Mouse (Mus musculus): Measurements from ENCODE around the gene C2cd3.
A peak's percentile ranks its signal among the peaks of the same experiment; 100 is the strongest.
"Not testable (repeated sequence)": the region's sequence is repeated elsewhere in the genome, so short reads cannot be mapped to it uniquely, and the experiment has no call there.

C2cd3 gene

GRCm38 (mm10) chr7:100471407-100471797 lies 99.4 kb downstream of the C2cd3 start:
- DNase-seq (ENCODE audit: low spot score) = no peak

DNA sequence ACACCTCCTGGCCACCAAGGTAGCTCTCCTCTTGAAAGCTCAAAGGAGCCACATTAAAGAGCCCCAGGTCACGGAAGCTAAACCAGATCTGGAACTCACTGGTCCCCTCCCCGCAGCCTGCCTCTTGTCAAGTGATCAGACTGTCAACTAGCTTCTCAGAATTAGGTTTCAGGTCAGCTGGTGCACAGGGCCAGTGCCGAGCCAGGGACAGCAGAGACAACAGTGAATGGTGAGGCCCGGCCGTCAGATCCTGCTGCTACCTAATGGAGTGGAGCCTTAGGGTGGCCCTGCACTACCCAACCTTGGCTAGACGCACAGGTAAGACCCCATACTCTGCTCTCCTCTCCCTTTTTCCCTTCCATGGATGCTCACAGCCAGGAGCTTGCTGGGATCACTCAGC lies 100.7 kb downstream of the C2cd3 start, which contains the start of gene Ucp3:
Ucp3 (plus strand) TSS at position 214 of the 400 bp plus-strand sequence.
- no peak for DNase-seq (ENCODE audit: low spot score)

DNA sequence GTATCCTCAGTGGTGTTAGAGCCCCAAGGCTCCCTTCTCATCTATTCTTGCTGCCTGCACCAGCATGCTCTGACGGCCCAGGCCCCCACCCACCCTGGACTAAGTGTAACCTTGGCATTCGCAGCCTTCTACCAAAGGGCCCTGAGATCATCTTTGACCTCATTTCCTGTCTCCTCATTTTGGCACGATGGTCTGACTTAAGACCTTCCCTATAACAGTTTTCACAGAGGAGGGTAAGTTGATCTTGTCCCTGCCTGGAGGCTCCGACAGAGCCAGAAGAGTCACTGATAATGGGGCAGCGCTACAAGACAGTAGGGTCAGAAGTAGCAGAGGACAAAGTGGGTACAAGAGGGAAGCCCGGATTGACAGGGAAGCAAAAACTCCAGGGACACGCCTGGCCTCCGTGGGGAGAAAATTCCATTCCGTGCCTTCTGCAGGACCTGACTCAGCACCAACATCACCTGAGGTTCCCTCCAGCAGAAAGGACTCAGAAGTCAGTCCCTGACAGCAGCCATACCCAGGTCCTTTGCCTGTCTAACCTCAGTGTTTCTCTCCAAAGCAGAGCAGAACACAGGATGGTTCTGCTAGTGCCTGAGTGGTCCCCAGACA lies 101.9 kb downstream of the C2cd3 start:
- DNase-seq (ENCODE audit: low spot score) = no peak

DNA sequence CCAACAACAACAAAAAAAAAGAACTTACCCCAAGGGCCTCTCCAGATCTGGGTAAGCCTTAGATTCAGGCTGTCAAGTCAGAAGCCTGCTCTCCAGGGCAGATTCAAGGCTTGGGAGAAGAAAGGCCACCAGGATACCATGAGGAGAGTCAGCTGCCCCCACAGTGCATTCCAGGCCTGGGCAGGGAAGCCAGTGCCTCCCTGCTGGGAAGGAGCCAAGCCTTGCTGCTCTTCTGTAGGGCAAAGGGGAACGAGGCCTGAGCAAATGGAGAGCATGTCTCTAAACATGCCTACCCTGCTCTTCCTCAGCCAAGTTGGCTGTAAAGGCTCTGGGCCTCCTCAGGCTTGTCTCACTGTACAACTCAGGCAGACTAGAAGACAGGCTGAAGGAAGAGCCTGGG lies 102.6 kb downstream of the C2cd3 start:
- DNase-seq (ENCODE audit: low spot score) = peak; percentile 76

DNA sequence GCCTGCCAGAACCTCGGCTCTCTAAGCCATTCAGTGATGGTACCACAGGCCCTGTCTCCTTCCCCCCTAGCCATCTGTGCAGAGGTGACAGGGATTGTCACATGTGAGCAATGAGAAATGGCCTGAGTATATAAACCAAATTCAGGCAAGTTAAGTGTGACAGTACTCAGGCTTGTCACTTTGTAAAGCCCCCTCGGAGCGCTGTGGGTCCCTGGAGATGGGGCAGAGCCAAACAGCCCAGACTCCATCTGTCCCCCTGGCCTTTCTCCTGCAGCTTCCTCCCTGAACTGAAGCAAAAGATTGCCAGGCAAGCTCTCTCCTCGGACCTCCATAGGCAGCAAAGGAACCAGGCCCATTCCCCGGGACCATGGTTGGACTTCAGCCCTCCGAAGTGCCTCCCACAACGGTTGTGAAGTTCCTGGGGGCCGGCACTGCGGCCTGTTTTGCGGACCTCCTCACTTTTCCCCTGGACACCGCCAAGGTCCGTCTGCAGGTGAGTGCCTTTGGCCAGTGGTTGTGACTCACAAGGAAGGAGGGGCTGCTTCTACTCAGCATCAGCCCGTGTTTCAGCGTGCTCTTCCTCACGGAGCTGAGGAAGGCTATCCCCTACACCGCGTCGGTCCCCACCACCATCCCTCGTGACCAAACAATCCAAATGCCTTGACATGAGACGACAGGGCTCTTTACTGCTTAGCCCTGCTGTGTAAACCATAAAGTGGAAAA lies 107.2 kb downstream of the C2cd3 start:
- no peak for DNase-seq (ENCODE audit: low spot score)

- peak; percentile 48 for DNase-seq (ENCODE audit: low spot score)
Measured at GRCm38 (mm10) chr7:100479823-100480164, 107.8 kb downstream of the C2cd3 start.

GRCm38 (mm10) chr7:100480175-100480574 lies 108.1 kb downstream of the C2cd3 start:
- no peak for DNase-seq (ENCODE audit: low spot score)

GRCm38 (mm10) chr7:100482046-100482445 lies 110.0 kb downstream of the C2cd3 start:
- not testable (repeated sequence) for DNase-seq (ENCODE audit: low spot score)

DNA sequence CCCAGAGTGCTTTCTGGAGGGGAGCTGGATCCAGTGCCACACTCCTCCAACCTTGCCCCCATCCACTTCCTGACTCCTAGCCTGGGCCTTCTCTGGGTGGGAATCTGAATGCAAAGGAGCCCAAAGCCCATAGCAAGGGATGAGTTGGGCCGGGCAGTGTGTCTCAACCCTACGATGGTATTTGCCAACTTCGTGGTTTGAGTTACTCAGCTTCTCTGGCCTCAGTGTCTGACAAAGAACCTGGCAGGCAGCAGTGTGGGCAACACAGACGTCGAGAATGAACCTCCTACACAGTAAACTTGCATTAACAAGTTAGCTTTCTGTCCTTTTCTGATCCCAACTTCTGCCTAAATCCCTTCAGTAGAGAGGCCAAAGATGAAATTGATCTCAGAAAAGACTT lies 112.5 kb downstream of the C2cd3 start:
- DNase-seq (ENCODE audit: low spot score) = no peak

GRCm38 (mm10) chr7:100487301-100487700 lies 115.3 kb downstream of the C2cd3 start:
- no peak for DNase-seq (ENCODE audit: low spot score)

- no peak for DNase-seq (ENCODE audit: low spot score)
Measured at GRCm38 (mm10) chr7:100488474-100489048, 116.5 kb downstream of the C2cd3 start.

- DNase-seq (ENCODE audit: low spot score) = peak; percentile 78
Measured at GRCm38 (mm10) chr7:100492391-100493116, 120.5 kb downstream of the C2cd3 start.

- DNase-seq (ENCODE audit: low spot score) = peak; percentile 93
Measured at GRCm38 (mm10) chr7:100493117-100493483, 121.1 kb downstream of the C2cd3 start, which contains the start of gene Ucp2. TSS of gene Ucp2 (plus strand) at chr7:100493337.

- peak; percentile 51 for DNase-seq (ENCODE audit: low spot score)
Measured at GRCm38 (mm10) chr7:100493484-100494414, 121.7 kb downstream of the C2cd3 start.

- DNase-seq (ENCODE audit: low spot score) = no peak
Measured at GRCm38 (mm10) chr7:100494415-100494831, 122.4 kb downstream of the C2cd3 start.

DNA sequence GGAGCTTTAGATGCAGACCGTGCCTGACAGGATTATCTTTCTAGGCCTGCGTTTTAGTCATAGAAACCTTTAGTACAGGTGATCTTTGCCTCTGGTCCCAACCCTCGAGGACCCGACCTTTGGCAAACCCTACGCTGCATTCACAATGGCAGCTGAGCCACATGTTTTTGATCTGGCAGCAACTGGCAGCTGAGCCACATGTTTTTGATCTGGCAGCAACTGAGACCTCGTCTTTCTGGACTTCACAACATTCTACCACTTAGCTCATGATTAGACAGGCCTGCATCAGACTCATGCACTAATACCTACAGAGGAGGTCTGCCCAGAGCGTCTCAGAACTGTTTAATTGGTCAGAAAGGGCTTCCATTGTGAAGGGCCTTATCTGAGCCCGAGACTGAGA lies 123.0 kb downstream of the C2cd3 start:
- no peak for DNase-seq (ENCODE audit: low spot score)

GRCm38 (mm10) chr7:100495581-100496251 lies 123.7 kb downstream of the C2cd3 start:
- peak; percentile 81 for DNase-seq (ENCODE audit: low spot score)

DNA sequence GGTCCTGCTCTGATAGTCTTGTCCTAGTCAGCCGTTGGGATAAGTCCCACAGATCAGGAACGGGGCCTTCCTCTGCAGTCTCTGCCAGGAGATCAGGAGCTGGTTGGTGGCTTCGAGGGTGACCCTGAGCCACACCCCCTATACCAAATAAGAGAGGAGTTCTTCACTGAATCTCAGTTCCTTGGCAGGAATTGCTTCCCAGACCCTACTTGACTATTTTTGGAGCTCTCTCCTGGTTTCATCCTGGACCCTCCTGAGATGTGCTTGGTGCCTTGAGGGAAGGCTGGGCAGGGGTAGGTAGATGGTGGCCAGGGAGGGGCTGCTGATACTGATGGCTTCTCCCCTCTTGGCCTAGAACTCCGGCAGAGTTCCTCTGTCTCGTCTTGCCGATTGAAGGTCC lies 124.3 kb downstream of the C2cd3 start:
- DNase-seq (ENCODE audit: low spot score) = no peak

DNA sequence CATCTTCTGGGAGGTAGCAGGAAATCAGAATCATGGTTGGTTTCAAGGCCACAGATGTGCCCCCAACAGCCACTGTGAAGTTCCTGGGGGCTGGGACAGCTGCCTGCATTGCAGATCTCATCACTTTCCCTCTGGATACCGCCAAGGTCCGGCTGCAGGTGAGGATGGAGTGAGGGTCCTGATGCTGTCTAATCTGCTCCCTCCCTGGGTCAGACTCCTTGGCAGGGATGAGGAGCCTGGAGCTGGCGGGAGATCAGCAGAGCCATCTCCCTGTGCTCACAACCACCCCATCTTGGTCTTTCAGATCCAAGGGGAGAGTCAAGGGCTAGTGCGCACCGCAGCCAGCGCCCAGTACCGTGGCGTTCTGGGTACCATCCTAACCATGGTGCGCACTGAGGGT lies 124.8 kb downstream of the C2cd3 start:
- DNase-seq (ENCODE audit: low spot score) = no peak

DNA sequence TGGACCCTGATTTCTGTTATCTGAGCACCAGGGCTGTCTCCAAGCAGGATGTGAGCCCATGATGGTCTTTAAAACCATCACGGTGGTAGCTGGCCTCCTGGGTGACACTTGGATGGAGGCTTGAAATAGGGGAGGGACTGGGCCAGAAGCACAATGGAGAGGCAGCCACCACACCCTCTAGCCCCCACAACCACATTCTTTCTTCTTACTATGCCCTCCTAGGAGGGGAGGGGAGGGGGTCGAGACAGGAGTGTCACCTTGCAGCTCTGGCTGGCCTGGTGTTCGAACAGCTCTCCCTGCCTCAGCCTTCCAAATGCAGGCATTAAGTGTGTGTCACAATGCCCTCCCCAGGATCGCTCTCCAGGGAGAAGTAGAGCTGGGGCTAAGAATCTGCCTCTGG lies 125.4 kb downstream of the C2cd3 start:
- no peak for DNase-seq (ENCODE audit: low spot score)

DNA sequence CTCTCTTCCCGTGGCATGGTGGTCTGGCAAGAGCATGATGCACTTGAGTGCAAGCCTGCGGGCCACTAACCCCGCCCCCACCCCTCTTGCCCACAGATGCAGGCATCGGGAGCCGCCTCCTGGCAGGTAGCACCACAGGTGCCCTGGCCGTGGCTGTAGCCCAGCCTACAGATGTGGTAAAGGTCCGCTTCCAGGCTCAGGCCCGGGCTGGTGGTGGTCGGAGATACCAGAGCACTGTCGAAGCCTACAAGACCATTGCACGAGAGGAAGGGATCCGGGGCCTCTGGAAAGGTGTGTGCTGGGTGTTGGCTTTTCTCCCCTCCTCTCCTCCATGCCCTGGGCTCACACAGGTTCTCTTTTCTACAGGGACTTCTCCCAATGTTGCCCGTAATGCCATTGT lies 125.9 kb downstream of the C2cd3 start:
- DNase-seq (ENCODE audit: low spot score) = no peak
